Mouse (Mus musculus) liver, embryonic 11.5 days (tissue): ENCODE measurements around the gene Birc3. TPM values are rescaled to one million over a fixed set of nuclear protein-coding genes. Genes with fewer than 3 reads are reported as not detected.

Experiments
- ATAC-seq: fragments of 200-750 bp; cut with Nextera tagmentation; replicated peaks from 2 replicates; pipeline ENCODE4 v1.8.0; 2017; ENCODE audit warnings: moderate number of reproducible peaks, mild to moderate bottlenecking, moderate TSS enrichment, moderate library complexity; ENCODE audit not compliant: low FRiP score
- DNase-seq: peaks from one replicate; pipeline ENCODE4 v3.0.0-alpha.2; 2017; ENCODE audit warnings: low spot score
- H3K27ac ChIP-seq: fragments of 300-500 bp; sonication (generic); 2 replicates; pipeline ENCODE4 v1.5.1; 2014; ENCODE audit warnings: mild to moderate bottlenecking, low read depth, low read length, control low read depth
- H3K27me3 ChIP-seq: fragments of 300-500 bp; sonication (generic); replicated peaks from 2 replicates; pipeline ENCODE4 v1.6.1; 2014; ENCODE audit warnings: low read length, mixed read lengths; ENCODE audit not compliant: control insufficient read depth, insufficient read depth
- H3K36me3 ChIP-seq: fragments of 300-500 bp; sonication (generic); 2 replicates; pipeline ENCODE4 v1.6.1; 2014; ENCODE audit warnings: mild to moderate bottlenecking, low read length, moderate library complexity, mixed read lengths; ENCODE audit not compliant: control insufficient read depth, insufficient read depth
- H3K4me1 ChIP-seq: fragments of 300-500 bp; sonication (generic); replicated peaks from 2 replicates; pipeline ENCODE4 v1.6.1; 2014; ENCODE audit warnings: low read length, mixed read lengths; ENCODE audit not compliant: control insufficient read depth, insufficient read depth
- H3K4me2 ChIP-seq: fragments of 300-500 bp; sonication (generic); 2 replicates; pipeline ENCODE4 v1.6.1; 2014; ENCODE audit warnings: mild to moderate bottlenecking, control low read depth, moderate library complexity
- H3K4me3 ChIP-seq: fragments of 300-500 bp; sonication (generic); 2 replicates; pipeline ENCODE4 v1.5.1; 2014; ENCODE audit warnings: low read depth, low read length, control low read depth
- H3K9ac ChIP-seq: fragments of 300-500 bp; sonication (generic); 2 replicates; pipeline ENCODE4 v1.6.1; 2014; ENCODE audit warnings: low read depth, low read length, control low read depth
- H3K9me3 ChIP-seq: fragments of 300-500 bp; sonication (generic); 2 replicates; pipeline ENCODE4 v1.6.1; 2016; ENCODE audit warnings: low read length, inconsistent platforms, mixed read lengths; ENCODE audit not compliant: control insufficient read depth
- WGBS: fragments of 180-500 bp; shearing (Covaris S2); extraction: QIAGEN DNeasy Blood & Tissue Kit; methylation state at CpG from one replicate; pipeline ENCODE4 v1.1.7; 2014; 5-methylcytosine and 5-hydroxymethylcytosine counted together
- polyA plus RNA-seq: library from polyadenylated mRNA; unstranded; fragments of >200 nt; fragmentation: Nextera tagmentation; extraction: Ambion mirVana; gene quantifications from 2 replicates; pipeline ENCODE4 v1.2.1, GENCODE M21; 2014

Gene Birc3
- 8.9 and 10.5 TPM in 2 replicates for polyA plus RNA-seq

- Histone ChIP-seq H3K9me3 (no peaks in the 10 kb centered on the region), H3K27ac (peak within 1 kb of the TSS; percentile 64), H3K4me3 (peak within 1 kb of the TSS; percentile 55), H3K27me3 (no peaks in the 10 kb centered on the region), H3K4me2 (peak within 1 kb of the TSS; percentile 66), H3K9ac (peak within 1 kb of the TSS; percentile 67), H3K4me1 (peaks cover 5% of the 10 kb centered on the region), H3K36me3 (no peaks in the 10 kb centered on the region)
- DNase-seq (peak; percentile 83), ATAC-seq (peak; percentile 98)
- 4% methylated on average over 26 of the region's 26 CpGs for WGBS
Observed at GRCm38 (mm10) chr9:7872775-7873439, at the start of gene Birc3. TSS of gene Birc3 (minus strand) at chr9:7873186.

- ATAC-seq (no peak), DNase-seq (no peak)
- Histone ChIP-seq H3K4me2 (peak overlapping the region; percentile 60), H3K36me3 (no peaks in the 10 kb centered on the region), H3K9ac (no peak overlapping the region), H3K27ac (no peak overlapping the region), H3K4me3 (no peak overlapping the region), H3K4me1 (no peaks in the 10 kb centered on the region; the same call in none of the 2 replicates), H3K9me3 (no peaks in the 10 kb centered on the region), H3K27me3 (no peaks in the 10 kb centered on the region)
- 62% methylated on average over 8 of the region's 8 CpGs for WGBS
Observed at GRCm38 (mm10) chr9:7914925-7915324, 41.9 kb upstream of the Birc3 start.

- Histone ChIP-seq H3K27ac (no peak overlapping the region), H3K36me3 (no peaks in the 10 kb centered on the region)
- 4% methylated on average over 11 of the region's 11 CpGs for WGBS
Observed at GRCm38 (mm10) chr9:7914487-7914886, 41.5 kb upstream of the Birc3 start.

GRCm38 (mm10) chr9:7913953-7914352, 41.0 kb upstream of the Birc3 start:
- Histone ChIP-seq H3K4me1 (no peaks in the 10 kb centered on the region; the same call in none of the 2 replicates), H3K4me2 (peak overlapping the region; percentile 60), H3K27ac (no peak overlapping the region), H3K9me3 (no peaks in the 10 kb centered on the region), H3K27me3 (no peaks in the 10 kb centered on the region), H3K4me3 (peak overlapping the region; percentile 6; the same call in 1 of the 2 replicates), H3K9ac (no peak overlapping the region), H3K36me3 (no peaks in the 10 kb centered on the region)
- no peak; the same call in 1 of the 2 replicates for ATAC-seq
- DNase-seq, result no peak
- WGBS, result 50% methylated on average over 19 of the region's 19 CpGs

More at GRCm38 (mm10) chr9:7914487-7914886, 41.5 kb upstream of the Birc3 start:
- DNase-seq (peak; percentile 78), ATAC-seq (peak; percentile 80)
- no peaks in the 10 kb centered on the region for H3K9me3 ChIP-seq
- H3K4me1 ChIP-seq, result no peaks in the 10 kb centered on the region; the same call in none of the 2 replicates
- peak overlapping the region; percentile 60 for H3K4me2 ChIP-seq
- H3K9ac ChIP-seq, result no peak overlapping the region
- H3K4me3 ChIP-seq, result peak overlapping the region; percentile 6; the same call in 1 of the 2 replicates
- H3K27me3 ChIP-seq, result no peaks in the 10 kb centered on the region

- H3K4me1 ChIP-seq, result no peaks in the 10 kb centered on the region
- H3K4me3 ChIP-seq, result no peak overlapping the region
- H3K36me3 ChIP-seq, result no peaks in the 10 kb centered on the region
- no peak overlapping the region for H3K27ac ChIP-seq
- H3K27me3 ChIP-seq, result no peaks in the 10 kb centered on the region
- DNase-seq (no peak), ATAC-seq (no peak)
- WGBS, result 72% methylated on average over 2 of the region's 2 CpGs
- no peak overlapping the region for H3K9ac ChIP-seq
- no peaks in the 10 kb centered on the region for H3K9me3 ChIP-seq
- H3K4me2 ChIP-seq, result no peak overlapping the region
Observed at GRCm38 (mm10) chr9:7907351-7907985, 34.5 kb upstream of the Birc3 start.

GRCm38 (mm10) chr9:7906564-7906963, 33.6 kb upstream of the Birc3 start:
- 67% methylated on average over 1 of the region's 1 CpGs for WGBS
- Histone ChIP-seq H3K27me3 (no peaks in the 10 kb centered on the region), H3K9ac (no peak overlapping the region), H3K36me3 (no peaks in the 10 kb centered on the region), H3K9me3 (no peaks in the 10 kb centered on the region), H3K27ac (no peak overlapping the region), H3K4me3 (no peak overlapping the region), H3K4me2 (no peak overlapping the region), H3K4me1 (no peaks in the 10 kb centered on the region)
- DNase-seq (no peak), ATAC-seq (no peak)

- 69% methylated on average over 5 of the region's 5 CpGs for WGBS
Observed at GRCm38 (mm10) chr9:7903825-7904224, 30.8 kb upstream of the Birc3 start.

GRCm38 (mm10) chr9:7903262-7903661, 30.3 kb upstream of the Birc3 start:
- DNase-seq, result no peak
- H3K27ac ChIP-seq, result no peak overlapping the region
- 57% methylated on average over 2 of the region's 2 CpGs for WGBS
- H3K9ac ChIP-seq, result no peak overlapping the region
- H3K4me1 ChIP-seq, result no peaks in the 10 kb centered on the region
- H3K4me3 ChIP-seq, result no peak overlapping the region
- peak; percentile 34; the same call in 1 of the 2 replicates for ATAC-seq
- no peaks in the 10 kb centered on the region for H3K36me3 ChIP-seq
- no peak overlapping the region for H3K4me2 ChIP-seq
- no peaks in the 10 kb centered on the region for H3K9me3 ChIP-seq
- H3K27me3 ChIP-seq, result no peaks in the 10 kb centered on the region

More at GRCm38 (mm10) chr9:7903825-7904224, 30.8 kb upstream of the Birc3 start:
- Histone ChIP-seq H3K4me2 (no peak overlapping the region), H3K4me3 (no peak overlapping the region), H3K9me3 (no peaks in the 10 kb centered on the region), H3K27ac (no peak overlapping the region), H3K27me3 (no peaks in the 10 kb centered on the region), H3K36me3 (no peaks in the 10 kb centered on the region), H3K9ac (no peak overlapping the region), H3K4me1 (no peaks in the 10 kb centered on the region)
- DNase-seq, result no peak
- ATAC-seq, result no peak
